Mouse (Mus musculus) liver, postnatal 0 days (tissue): ENCODE measurements at regions not wholly inside any gene's neighbourhood (a gene's known extent, or its start where the extent isn't known, plus 50 kb on each side); places are given as distances from the start of the nearest gene placed in this dataset.

ENCODE experiments used
- CTCF ChIP-seq: sonication (generic); IDR thresholded peaks from 2 replicates; pipeline ENCODE4 v1.5.1; 2016; ENCODE audit warnings: antibody characterized with exemption, low read depth
- EP300 ChIP-seq: IDR thresholded peaks from 2 replicates; pipeline ENCODE4 v1.6.1; 2016; ENCODE audit warnings: antibody characterized with exemption, low read depth, mild to moderate bottlenecking

- no peak for TF ChIP-seq CTCF
- no peak for TF ChIP-seq EP300
Observed at GRCm38 (mm10) chr2:179013891-179014593, 428.2 kb upstream of the Cdh4 start.
